Mouse (Mus musculus): ENCODE results near the gene Larp4b. TPM values are rescaled to one million over a fixed set of nuclear protein-coding genes. Genes with fewer than 3 reads are reported as not detected.

Larp4b gene
- 15.8 and 19.8 TPM in 2 replicates for polyA plus RNA-seq (2012; rRNA removed; ENCODE audit: low replicate concordance)

GRCm38 (mm10) chr13:9093316-9094155, at the start of gene Larp4b:
TSS of gene Larp4b (plus strand) at chr13:9093881.

Other genes with a start within 250 kb of the Larp4b start
- 13.0 and 13.4 TPM in 2 replicates for gene Wdr37, start 222.0 kb upstream of the Larp4b start, polyA plus RNA-seq (2012; rRNA removed; ENCODE audit: low replicate concordance)
- gene Idi1, start 208.4 kb upstream of the Larp4b start, polyA plus RNA-seq (2012; rRNA removed; ENCODE audit: low replicate concordance), result 10.0 and 16.6 TPM in 2 replicates
- not detected in 2 replicates for gene Gm9745, start 145.7 kb upstream of the Larp4b start, polyA plus RNA-seq (2012; rRNA removed; ENCODE audit: low replicate concordance)
- not detected in 2 replicates for gene Idi2, start 141.0 kb upstream of the Larp4b start, polyA plus RNA-seq (2012; rRNA removed; ENCODE audit: low replicate concordance)
- gene Gtpbp4, start 97.8 kb upstream of the Larp4b start, polyA plus RNA-seq (2012; rRNA removed; ENCODE audit: low replicate concordance), result 9.0 and 15.6 TPM in 2 replicates
- 11.4 and 21.2 TPM in 2 replicates for gene Dip2c, start 182.6 kb downstream of the Larp4b start, polyA plus RNA-seq (2012; rRNA removed; ENCODE audit: low replicate concordance)

Measured in subcutaneous adipose tissue, adult 2 months (tissue).